In genomic region chr4:135219652-135220051, GRCm38 (mm10) we compare ENCODE assay signal across 8 mouse cellular contexts. TPM values are rescaled to one million over a fixed set of nuclear protein-coding genes. Genes with fewer than 3 reads are reported as not detected.
DNase-seq lines count a peak whose midpoint lies in the region; ATAC-seq lines count a peak whose summit lies in the region.

No protein-coding gene starts in this region.

- DNase-seq in CD8-positive naive resting alpha-beta T cell, adult 2 months (ENCODE audit: low read depth in 2 of 2, low spot score in 2 of 2): peak; percentile 60 to 81
- DNase-seq in adrenal gland, adult (ENCODE audit: inconsistent age in 2 of 2, low spot score in 1 of 2): peak; percentile 68 to 90
- peak; percentile 81 for DNase-seq in embryo, embryonic 10.5 days (ENCODE audit: low spot score)
- DNase-seq in layer of hippocampus, adult 11-12 months (ENCODE audit: low spot score): peak; percentile 83
- peak; percentile 70 to 83 for DNase-seq in lung, adult 18-20 months
- DNase-seq in right cerebral cortex, adult 18-20 months: peak; percentile 69
- DNase-seq in urinary bladder, adult 18-20 months (ENCODE audit: low spot score in 2 of 2): peak; percentile 51 to 67

- no peaks in the 10 kb centered on the region for H3K27me3 ChIP-seq in heart, embryonic 15.5 days

- H3K27ac ChIP-seq in heart, embryonic 15.5 days: 0 out of 2 replicates have a peak overlapping the region, but pooled peaks have one; percentile 17

- H3K36me3 ChIP-seq in heart, embryonic 15.5 days: peaks cover 78% of the 10 kb centered on the region

- H3K4me2 ChIP-seq in heart, embryonic 15.5 days: no peak overlapping the region

- no peak for ATAC-seq in heart, embryonic 15.5 days (replicated peaks; ENCODE audit: insufficient number of reproducible peaks, insufficient read depth, low FRiP score, low read depth)

- H3K4me1 ChIP-seq in heart, embryonic 15.5 days (replicated peaks): peaks cover 21% of the 10 kb centered on the region

- no peak overlapping the region for H3K9ac ChIP-seq in heart, embryonic 15.5 days

- H3K4me3 ChIP-seq in heart, embryonic 15.5 days: no peak overlapping the region

- H3K9me3 ChIP-seq in heart, embryonic 15.5 days (replicated peaks): no peaks in the 10 kb centered on the region

- WGBS in heart, embryonic 15.5 days: 49% methylated on average over 4 of the region's 4 CpGs

RNA-seq across cellular contexts. Expression of gene Clic4, which starts 53.0 kb away (rescaled TPM):
- polyA plus RNA-seq in heart, embryonic 15.5 days (2015; fragmentation: Nextera tagmentation; extraction: Ambion mirVana): 252 and 254 TPM in 2 replicates
